In genomic region chr17:65950622-65951404, GRCm38 (mm10) we compare ENCODE assay signal across 8 mouse cellular contexts. TPM values are rescaled to one million over a fixed set of nuclear protein-coding genes. Genes with fewer than 3 reads are reported as not detected.
A peak's percentile ranks its signal among the peaks of the same experiment; 100 is the strongest.
DNase-seq lines count a peak whose midpoint lies in the region; ATAC-seq and TF ChIP-seq lines count a peak whose summit lies in the region.

TSS of gene Twsg1 (minus strand) at chr17:65951226.

- ATAC-seq in hematopoietic stem cell, adult 5-6 weeks (replicated peaks in 1 of 2; ENCODE audit: insufficient read depth in 1 of 2, low FRiP score in 2 of 2, low TSS enrichment in 1 of 2, low read depth in 1 of 2, poor library complexity in 2 of 2, severe bottlenecking in 2 of 2): peak; percentile 92 to 96
- peak; percentile 98 for ATAC-seq in lung, embryonic 16.5 days (ENCODE audit: low read depth)

- peak; percentile 30 to 76 (median 67); a peak in 5 of 6 replicates for TF ChIP-seq CTCF in MEL (IDR thresholded peaks at IDR 0.05 in 2 of 3, conservative IDR thresholded peaks at IDR 0.05 in 1 of 3; ENCODE audit: control insufficient read depth in 1 of 3, insufficient read depth in 1 of 3, low read depth in 2 of 3, low read length in 3 of 3, poor library complexity in 1 of 3, severe bottlenecking in 1 of 3)
- peak; percentile 24; the same call in 1 of the 2 replicates for TF ChIP-seq CTCF in cerebellum, adult 2 months (IDR thresholded peaks at IDR 0.05; ENCODE audit: borderline replicate concordance, insufficient read depth, low read depth, low read length)

- no peaks in the 10 kb centered on the region for H3K27me3 ChIP-seq in MEL (ENCODE audit: control insufficient read depth in 1 of 2, insufficient read depth in 2 of 2, low read length in 2 of 2)
- no peaks in the 10 kb centered on the region for H3K27me3 ChIP-seq in cerebellum, adult 2 months (ENCODE audit: control insufficient read depth, insufficient read depth, low read length)
- no peaks in the 10 kb centered on the region for H3K27me3 ChIP-seq in lung, embryonic 16.5 days (ENCODE audit: control insufficient read depth, insufficient read depth, low read depth, low read length)

- H3K36me3 ChIP-seq in MEL (ENCODE audit: control insufficient read depth in 1 of 2, insufficient read depth in 2 of 2, low read length in 2 of 2): peaks cover 0 to 14% of the 10 kb centered on the region in 2 experiments; a peak in 2 of 4 replicates
- peaks cover 10% of the 10 kb centered on the region for H3K36me3 ChIP-seq in lung, embryonic 16.5 days (ENCODE audit: control insufficient read depth, insufficient read depth, low read length)

- H3K4me3 ChIP-seq in MEL (ENCODE audit: control insufficient read depth in 1 of 2, insufficient read depth in 1 of 2, low read depth in 2 of 2, low read length in 2 of 2): peak within 1 kb of the TSS; percentile 91 to 97
- H3K4me3 ChIP-seq in cerebellum, adult 2 months (replicated peaks; ENCODE audit: insufficient read depth, low read depth, low read length): peak within 1 kb of the TSS; percentile 64
- peak within 1 kb of the TSS; percentile 90 for H3K4me3 ChIP-seq in lung, embryonic 16.5 days (ENCODE audit: low read length)

- TF ChIP-seq EP300 in MEL (IDR thresholded peaks at IDR 0.05; ENCODE audit: low read depth in 1 of 2, low read length in 2 of 2): no peak

- TF ChIP-seq RAD21 in MEL (IDR thresholded peaks at IDR 0.05; ENCODE audit: low read depth, low read length): peak; percentile 1; the same call in 1 of the 2 replicates

- peak; percentile 87 for DNase-seq in MEL (ENCODE audit: low read depth, low spot score)
- DNase-seq in cerebellum, adult 2 months: peak; percentile 96 to 97
- DNase-seq in forelimb bud, embryonic 11.5 days (ENCODE audit: low read depth, low spot score): peak; percentile 87
- DNase-seq in layer of hippocampus, adult 9-10 months (ENCODE audit: low spot score): peak; percentile 60
- DNase-seq in ovary, postnatal 10 days (ENCODE audit: low spot score): peak; percentile 89
- peak; percentile 91 to 98 for DNase-seq in thymus, postnatal 10 days (ENCODE audit: low spot score in 2 of 2)

- H3K79me2 ChIP-seq in MEL (ENCODE audit: control insufficient read depth, insufficient read depth, low read length, poor library complexity): peaks cover 5% of the 10 kb centered on the region

- peak within 1 kb of the TSS; percentile 74 for H3K4me2 ChIP-seq in lung, embryonic 16.5 days (ENCODE audit: low read depth, low read length)

- H3K27ac ChIP-seq in MEL (ENCODE audit: control insufficient read depth, low read depth, low read length): peak within 1 kb of the TSS; percentile 24
- peak within 1 kb of the TSS; percentile 83 for H3K27ac ChIP-seq in cerebellum, adult 2 months (ENCODE audit: insufficient read depth, low read length)
- H3K27ac ChIP-seq in lung, embryonic 16.5 days (ENCODE audit: low read length): peak within 1 kb of the TSS; percentile 91

- peaks cover 7 to 17% of the 10 kb centered on the region in 2 experiments for H3K4me1 ChIP-seq in MEL (ENCODE audit: control insufficient read depth in 1 of 2, insufficient read depth in 2 of 2, low read length in 2 of 2)
- peaks cover 4% of the 10 kb centered on the region; the same call in 1 of the 2 replicates for H3K4me1 ChIP-seq in cerebellum, adult 2 months (ENCODE audit: control insufficient read depth, insufficient read depth, low read length)
- H3K4me1 ChIP-seq in lung, embryonic 16.5 days (replicated peaks; ENCODE audit: control insufficient read depth, insufficient read depth, low read length): peaks cover 9% of the 10 kb centered on the region

- H3K9me3 ChIP-seq in MEL (replicated peaks; ENCODE audit: insufficient read depth, low read length): no peaks in the 10 kb centered on the region
- no peaks in the 10 kb centered on the region for H3K9me3 ChIP-seq in lung, embryonic 16.5 days (ENCODE audit: control insufficient read depth, low read length)

- WGBS in cerebellum, adult 2 months: under 1% methylated on average over 87 of the region's 87 CpGs
- under 1% methylated on average over 70 of the region's 87 CpGs for WGBS in lung, embryonic 16.5 days

- peak; percentile 71 to 91; a peak in 3 of 4 replicates for TF ChIP-seq POLR2A in MEL (IDR thresholded peaks at IDR 0.05; ENCODE audit: control insufficient read depth in 1 of 2, insufficient read depth in 1 of 2, low read depth in 1 of 2, low read length in 2 of 2, poor library complexity in 1 of 2)
- peak; percentile 67 for TF ChIP-seq POLR2A in cerebellum, adult 2 months (IDR thresholded peaks at IDR 0.05; ENCODE audit: borderline replicate concordance, insufficient read depth, low read length)

- peak within 1 kb of the TSS; percentile 93 for H3K9ac ChIP-seq in MEL (ENCODE audit: control insufficient read depth, low read depth, low read length, poor library complexity, severe bottlenecking)
- peak within 1 kb of the TSS; percentile 94 for H3K9ac ChIP-seq in lung, embryonic 16.5 days (ENCODE audit: low read length)

TF ChIP-seq in MEL, 35 proteins besides CTCF, POLR2A, EP300 and RAD21:
- TF ChIP-seq HCFC1 (IDR thresholded peaks at IDR 0.05; ENCODE audit: low read depth, low read length) (no peak), ELF1 (IDR thresholded peaks at IDR 0.05; ENCODE audit: low read depth, low read length) (no peak), CHD1 (IDR thresholded peaks at IDR 0.05; ENCODE audit: low read depth, low read length) (0 out of 2 replicates have a peak, but pooled peaks have one; percentile 34), BHLHE40 (IDR thresholded peaks at IDR 0.05; ENCODE audit: borderline replicate concordance, low read depth, low read length) (no peak), MXI1 (IDR thresholded peaks at IDR 0.05; ENCODE audit: low read depth, low read length) (no peak), ZNF384 (IDR thresholded peaks at IDR 0.05; ENCODE audit: low read depth, low read length) (no peak), GABPA (IDR thresholded peaks at IDR 0.05; ENCODE audit: low read depth, low read length) (no peak), UBTF (IDR thresholded peaks at IDR 0.05; ENCODE audit: borderline replicate concordance, insufficient read depth, low read depth, low read length) (peak; percentile 38; the same call in 1 of the 2 replicates), POLR2AphosphoS2 (IDR thresholded peaks at IDR 0.05; ENCODE audit: low read length) (no peak), NELFE (IDR thresholded peaks at IDR 0.05; ENCODE audit: low read depth, low read length) (peak; percentile 76), MAFK (IDR thresholded peaks at IDR 0.05; ENCODE audit: borderline replicate concordance, low read depth, low read length) (no peak), TCF12 (IDR thresholded peaks at IDR 0.05; ENCODE audit: low read depth, low read length) (peak; percentile 11; the same call in 1 of the 2 replicates), NRF1 (IDR thresholded peaks at IDR 0.05; ENCODE audit: insufficient read depth, low read depth, low read length, poor library complexity, severe bottlenecking) (peak; percentile 41; the same call in 1 of the 2 replicates), MAZ (IDR thresholded peaks at IDR 0.05; ENCODE audit: low read depth, low read length) (peak; percentile 57; the same call in 1 of the 2 replicates), MYB (IDR thresholded peaks at IDR 0.05; ENCODE audit: low read depth, low read length) (no peak), TAL1 (IDR thresholded peaks at IDR 0.05; ENCODE audit: low read length) (no peak), SIN3A (IDR thresholded peaks at IDR 0.05; ENCODE audit: low read length) (0 out of 2 replicates have a peak, but pooled peaks have one; percentile 14), MAX (IDR thresholded peaks at IDR 0.05; ENCODE audit: low read length) (peak; percentile 19; the same call in 1 of the 2 replicates), ZMIZ1 (IDR thresholded peaks at IDR 0.05; ENCODE audit: low read depth, low read length) (no peak), GATA1 (IDR thresholded peaks at IDR 0.05; ENCODE audit: low read depth, low read length) (no peak), MEF2A (IDR thresholded peaks at IDR 0.05; ENCODE audit: extremely low read depth, insufficient replicate concordance, low read depth, low read length, poor library complexity, severe bottlenecking) (no peak), TBP (IDR thresholded peaks at IDR 0.05; ENCODE audit: low read depth, low read length) (no peak), SMC3 (IDR thresholded peaks at IDR 0.05; ENCODE audit: low read depth, low read length) (peak; percentile 61)

RNA-seq across cellular contexts. Expression of gene Twsg1, which starts in this region (rescaled TPM):
- total RNA-seq in MEL (2012; rRNA removed): 11.9 and 17.0 TPM in 2 replicates
- 10 to 100 TPM in 1 of 2 experiments, not detected in 1; 17.7 TPM for polyA plus RNA-seq in MEL (2012; ENCODE audit: insufficient read depth in 1 of 2, insufficient read length in 2 of 2, low read depth in 1 of 2, low replicate concordance in 2 of 2, missing spikeins in 1 of 2)
- 30.3 and 32.1 TPM in 2 replicates for polyA plus RNA-seq in cerebellum, adult 2 months (2012; rRNA removed)
- 30.9 and 39.7 TPM in 2 replicates for total RNA-seq in hematopoietic stem cell, adult 5-6 weeks (2017)
- polyA plus RNA-seq in lung, embryonic 16.5 days (2015; fragmentation: Nextera tagmentation; extraction: Ambion mirVana): 126 and 129 TPM in 2 replicates

Comparison
In these comparisons a context has a peak if more than half of its experiments do, and no peak if none do; other contexts are left out.
1. Peak in every context shown above with its lines: DNase-seq, ATAC-seq, H3K4me3 ChIP-seq and H3K27ac ChIP-seq.
2. H3K27ac ChIP-seq: peak in every context shown above with its lines; median percentile 91 in lung, embryonic 16.5 days; 83 in cerebellum, adult 2 months; 24 in MEL.